Mouse (Mus musculus): ENCODE measurements around the gene Pde8b.

- TF ChIP-seq CTCF (IDR thresholded peaks at IDR 0.05; ENCODE audit: low read depth) (no peak), EP300 (optimal IDR thresholded peaks at IDR 0.05) (no peak)
These were observed 176.5 kb downstream of the Pde8b start for GRCm38 (mm10) chr13:95073445-95074172.

All from stomach, postnatal 0 days (tissue).